Mouse (Mus musculus): ENCODE data around the gene Tmem52b. TPM values are rescaled to one million over a fixed set of nuclear protein-coding genes. Genes with fewer than 3 reads are reported as not detected.

Gene Tmem52b
- polyA plus RNA-seq (2017; shearing (Covaris generic)), result not detected

DNA sequence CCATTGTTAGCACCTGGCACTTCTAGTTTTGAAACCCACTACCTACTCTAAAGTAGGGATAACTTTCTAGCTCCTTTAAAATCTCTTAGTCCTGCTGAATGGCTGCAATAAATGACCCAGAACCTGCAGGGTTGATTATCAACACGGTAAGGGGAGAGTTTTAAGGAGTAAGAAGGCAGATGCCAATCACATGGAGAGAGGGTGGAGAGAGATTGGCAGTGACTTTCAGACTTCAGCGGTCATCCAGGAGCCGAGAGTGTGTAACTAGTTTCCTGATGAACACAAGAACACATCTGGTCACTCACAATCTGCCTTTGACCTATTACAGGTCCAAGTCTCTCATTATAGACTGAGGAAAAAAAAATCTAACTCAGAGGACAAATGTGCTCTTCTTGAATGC lies at the start of gene Tmem52b:
Gene Tmem52b, plus strand, starts transcription at position 189 of the 400 bp plus-strand sequence.

GRCm38 (mm10) chr6:129507024-129507423 lies 5.3 kb upstream of the Tmem52b start, which contains the start of gene Olr1:
Gene Olr1 (minus strand): TSS chr6:129507165.

DNA sequence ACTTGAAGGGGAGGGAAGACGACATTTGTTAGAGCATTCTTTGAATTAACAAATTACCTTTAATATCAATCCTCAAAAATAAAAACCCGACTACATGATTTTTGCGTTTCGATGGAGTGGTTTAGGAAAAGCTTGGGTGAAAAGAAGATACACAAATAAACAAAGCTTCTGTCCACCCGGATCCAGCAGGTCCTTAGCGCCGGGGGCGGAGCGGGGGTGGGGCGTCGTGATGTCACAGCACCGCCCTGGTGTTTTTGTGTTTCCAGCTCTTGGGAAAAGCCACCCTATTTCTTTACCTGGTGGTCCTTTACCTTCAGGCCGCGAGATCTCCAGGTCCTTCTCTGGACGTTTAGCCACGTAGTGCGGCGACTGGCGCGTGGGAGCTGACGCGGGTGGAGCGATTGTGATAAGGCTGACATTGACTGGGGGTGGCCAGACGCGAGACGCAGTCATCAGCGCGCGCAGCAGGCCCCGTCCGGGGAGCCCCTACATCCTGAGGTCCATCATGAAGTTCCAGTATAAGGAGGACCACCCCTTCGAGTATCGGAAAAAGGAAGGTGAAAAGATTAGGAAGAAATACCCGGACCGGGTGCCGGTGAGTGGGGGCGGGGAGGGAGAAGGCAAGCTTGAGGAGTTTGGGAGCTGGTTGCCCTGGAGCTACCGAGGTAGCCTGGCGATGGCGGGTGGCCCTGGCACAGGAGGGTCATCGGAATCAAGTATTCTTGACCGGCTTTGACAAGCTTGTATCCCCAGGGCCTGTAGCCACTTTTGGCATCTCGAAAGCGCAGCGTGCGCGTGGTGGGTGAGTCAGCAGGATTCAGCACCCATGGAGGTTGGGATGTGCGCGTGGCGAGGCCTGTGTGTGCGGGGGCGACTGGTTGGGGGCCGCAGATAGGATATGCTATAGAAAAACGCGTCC lies 20.8 kb downstream of the Tmem52b start, which contains the start of gene Gabarapl1:
Gene Gabarapl1, plus strand, starts transcription at position 219 of the 919 bp plus-strand sequence.

Other genes starting within 250 kb of the Tmem52b start
- gene Cd69, start 237.1 kb upstream of the Tmem52b start, polyA plus RNA-seq (2017; shearing (Covaris generic)), result 160 TPM
- gene 4922502D21Rik, start 180.8 kb upstream of the Tmem52b start, polyA plus RNA-seq (2017; shearing (Covaris generic)), result not detected
- gene Clec12a, start 169.9 kb upstream of the Tmem52b start, polyA plus RNA-seq (2017; shearing (Covaris generic)), result not detected
- not detected for gene Clec12b, start 126.7 kb upstream of the Tmem52b start, polyA plus RNA-seq (2017; shearing (Covaris generic))
- gene Clec1b, start 115.3 kb upstream of the Tmem52b start, polyA plus RNA-seq (2017; shearing (Covaris generic)), result 0.32 TPM
- not detected for gene Clec9a, start 103.7 kb upstream of the Tmem52b start, polyA plus RNA-seq (2017; shearing (Covaris generic))
- not detected for gene Clec1a, start 60.6 kb upstream of the Tmem52b start, polyA plus RNA-seq (2017; shearing (Covaris generic))
- gene Olr1, start 5.4 kb upstream of the Tmem52b start, polyA plus RNA-seq (2017; shearing (Covaris generic)), result not detected
- 5.0 TPM for gene Gabarapl1, start 20.6 kb downstream of the Tmem52b start, polyA plus RNA-seq (2017; shearing (Covaris generic))
- not detected for gene Klre1, start 65.3 kb downstream of the Tmem52b start, polyA plus RNA-seq (2017; shearing (Covaris generic))
- 19.2 TPM for gene Klrd1, start 79.2 kb downstream of the Tmem52b start, polyA plus RNA-seq (2017; shearing (Covaris generic))
- 0.29 TPM for gene Klrk1, start 111.3 kb downstream of the Tmem52b start, polyA plus RNA-seq (2017; shearing (Covaris generic))
- not detected for gene Klrc3, start 130.8 kb downstream of the Tmem52b start, polyA plus RNA-seq (2017; shearing (Covaris generic))
- not detected for gene Klrc2, start 148.1 kb downstream of the Tmem52b start, polyA plus RNA-seq (2017; shearing (Covaris generic))
- 0.17 TPM for gene Klrc1, start 166.4 kb downstream of the Tmem52b start, polyA plus RNA-seq (2017; shearing (Covaris generic))
- gene Klri1, start 204.6 kb downstream of the Tmem52b start, polyA plus RNA-seq (2017; shearing (Covaris generic)), result not detected
- not detected for gene Klri2, start 227.9 kb downstream of the Tmem52b start, polyA plus RNA-seq (2017; shearing (Covaris generic))

All from naive thymus-derived CD4-positive, alpha-beta T cell, adult 5 months (primary cell).